In genomic region chr8:64204167-64204566, GRCm38 (mm10) we compare ENCODE assay signal across 9 mouse cellular contexts. TPM values are rescaled to one million over a fixed set of nuclear protein-coding genes. Genes with fewer than 3 reads are reported as not detected.
DNase-seq lines count a peak whose midpoint lies in the region; ATAC-seq and TF ChIP-seq lines count a peak whose summit lies in the region.
"Had no signal": no experiment of that assay in that cellular context is flagged by ENCODE, and none has a peak within 500 bp of the region (broad histone marks: within the 10 kb centered on the region; RNA-seq: fewer than 3 reads in every experiment).

No protein-coding gene starts in this region.

- peak overlapping the region; percentile 28 for H3K4me3 ChIP-seq in ES-Bruce4 (ENCODE audit: low read depth, low read length)
- peak overlapping the region; percentile 67 for H3K4me3 ChIP-seq in forebrain, embryonic 12.5 days (replicated peaks)
- peak overlapping the region; percentile 78 for H3K4me3 ChIP-seq in heart, embryonic 13.5 days
- H3K4me3 ChIP-seq in kidney, embryonic 14.5 days (ENCODE audit: low read length), result peak overlapping the region; percentile 16; the same call in 1 of the 2 replicates

- H3K4me1 ChIP-seq in ES-Bruce4 (ENCODE audit: control insufficient read depth, insufficient read depth, low read length), result no peaks in the 10 kb centered on the region
- peaks cover 14% of the 10 kb centered on the region for H3K4me1 ChIP-seq in forebrain, embryonic 12.5 days
- H3K4me1 ChIP-seq in heart, embryonic 13.5 days, result peaks cover 19% of the 10 kb centered on the region; the same call in 1 of the 2 replicates
- peaks cover 9% of the 10 kb centered on the region; the same call in 1 of the 2 replicates for H3K4me1 ChIP-seq in kidney, embryonic 14.5 days (ENCODE audit: control insufficient read depth, insufficient read depth, low read length)

- peaks cover 27% of the 10 kb centered on the region for H3K27me3 ChIP-seq in ES-Bruce4 (ENCODE audit: control insufficient read depth, insufficient read depth, low read length, poor library complexity, severe bottlenecking)
- H3K27me3 ChIP-seq in forebrain, embryonic 12.5 days, result peaks cover 31% of the 10 kb centered on the region
- H3K27me3 ChIP-seq in heart, embryonic 13.5 days (replicated peaks), result 0 out of 2 replicates have a peak, but pooled peaks cover 6% of the 10 kb centered on the region
- peaks cover 8% of the 10 kb centered on the region for H3K27me3 ChIP-seq in kidney, embryonic 14.5 days (ENCODE audit: control insufficient read depth, insufficient read depth, low read length)

- DNase-seq in cerebellum, adult 11 months, result peak; percentile 85
- DNase-seq in lung, adult 18-20 months, result peak; percentile 75 to 82
- peak; percentile 10 for DNase-seq in ovary, postnatal 14 days (ENCODE audit: low spot score)
- DNase-seq in thymus, adult 18-20 months, result no peak

- H3K9me3 ChIP-seq in ES-Bruce4 (replicated peaks; ENCODE audit: control insufficient read depth, insufficient read depth, low read length, poor library complexity, severe bottlenecking), result no peaks in the 10 kb centered on the region
- no peaks in the 10 kb centered on the region for H3K9me3 ChIP-seq in forebrain, embryonic 12.5 days
- H3K9me3 ChIP-seq in heart, embryonic 13.5 days, result no peaks in the 10 kb centered on the region
- no peaks in the 10 kb centered on the region for H3K9me3 ChIP-seq in kidney, embryonic 14.5 days (ENCODE audit: control insufficient read depth, low read length)

- WGBS in forebrain, embryonic 12.5 days, result 2% methylated on average over 19 of the region's 19 CpGs
- 2% methylated on average over 19 of the region's 19 CpGs for WGBS in heart, embryonic 13.5 days
- 2% methylated on average over 19 of the region's 19 CpGs for WGBS in kidney, embryonic 14.5 days

- no peaks in the 10 kb centered on the region for H3K36me3 ChIP-seq in ES-Bruce4 (ENCODE audit: control insufficient read depth, insufficient read depth, low read length, poor library complexity, severe bottlenecking)
- H3K36me3 ChIP-seq in forebrain, embryonic 12.5 days (replicated peaks), result no peaks in the 10 kb centered on the region
- no peaks in the 10 kb centered on the region for H3K36me3 ChIP-seq in heart, embryonic 13.5 days
- no peaks in the 10 kb centered on the region for H3K36me3 ChIP-seq in kidney, embryonic 14.5 days (ENCODE audit: control insufficient read depth, insufficient read depth, low read length)
- H3K36me3 ChIP-seq: G1E had no signal

- H3K27ac ChIP-seq in ES-Bruce4 (ENCODE audit: insufficient read depth, low read length), result no peak overlapping the region
- no peak overlapping the region for H3K27ac ChIP-seq in forebrain, embryonic 12.5 days
- H3K27ac ChIP-seq in heart, embryonic 13.5 days (replicated peaks), result no peak overlapping the region
- no peak overlapping the region for H3K27ac ChIP-seq in kidney, embryonic 14.5 days (ENCODE audit: low read depth, low read length)

- peak; percentile 72 for ATAC-seq in forebrain, embryonic 12.5 days (ENCODE audit: low FRiP score)
- ATAC-seq in heart, embryonic 13.5 days (ENCODE audit: extremely low read depth, insufficient number of reproducible peaks, low FRiP score, low TSS enrichment), result no peak
- ATAC-seq in kidney, embryonic 14.5 days (ENCODE audit: low FRiP score, low TSS enrichment), result peak; percentile 77

- no peak for TF ChIP-seq EP300 in ES-Bruce4 (IDR thresholded peaks at IDR 0.05; ENCODE audit: insufficient read depth, low read depth, low read length)

- TF ChIP-seq POLR2A in ES-Bruce4 (IDR thresholded peaks at IDR 0.05; ENCODE audit: insufficient read depth, low read length), result no peak

- peak overlapping the region; percentile 86 for H3K4me2 ChIP-seq in forebrain, embryonic 12.5 days
- peak overlapping the region; percentile 100 for H3K4me2 ChIP-seq in heart, embryonic 13.5 days
- peak overlapping the region; percentile 100 for H3K4me2 ChIP-seq in kidney, embryonic 14.5 days (replicated peaks; ENCODE audit: low read depth, low read length)

- TF ChIP-seq CTCF in ES-Bruce4 (IDR thresholded peaks at IDR 0.05; ENCODE audit: low read depth, low read length), result peak; percentile 16

- no peak overlapping the region for H3K9ac ChIP-seq in ES-Bruce4 (ENCODE audit: low read depth, poor library complexity, severe bottlenecking)
- no peak overlapping the region for H3K9ac ChIP-seq in forebrain, embryonic 12.5 days
- H3K9ac ChIP-seq in heart, embryonic 13.5 days, result peak overlapping the region; percentile 83
- H3K9ac ChIP-seq in kidney, embryonic 14.5 days (ENCODE audit: low read depth, low read length), result no peak overlapping the region

RNA-seq across cellular contexts. Expression of gene Tll1, which starts 1.9 kb away (rescaled TPM):
- polyA plus RNA-seq in ES-Bruce4 (2011; ENCODE audit: insufficient read depth, insufficient read length, low read depth, missing spikeins), result 0.54 and 0.59 TPM in 2 replicates
- 0.94 and 1.4 TPM in 2 replicates for polyA plus RNA-seq in forebrain, embryonic 12.5 days (2016; fragmentation: Nextera tagmentation; extraction: Ambion mirVana)
- 1.4 TPM in 2 replicates for polyA plus RNA-seq in heart, embryonic 13.5 days (2015; fragmentation: Nextera tagmentation; extraction: Ambion mirVana)
- polyA plus RNA-seq in kidney, embryonic 14.5 days (2014; fragmentation: Nextera tagmentation; extraction: Ambion mirVana), result 0.43 and 0.50 TPM in 2 replicates
- polyA plus RNA-seq: G1E had no signal

Comparison
In these comparisons a context has a peak if more than half of its experiments do, and no peak if none do; other contexts are left out.
1. H3K4me3 ChIP-seq: peak in every context shown above with its lines; median percentile 78 in heart, embryonic 13.5 days; 67 in forebrain, embryonic 12.5 days; 28 in ES-Bruce4; 16 in kidney, embryonic 14.5 days.
2. DNase-seq: peak in cerebellum, adult 11 months (single experiment), lung, adult 18-20 months (2 of 2) and ovary, postnatal 14 days (single experiment); none in thymus, adult 18-20 months (0 of 2).
3. Peak in every context shown above with its lines, with median percentiles within 50 percentile points of each other: H3K4me2 ChIP-seq.